Mouse (Mus musculus) ES-Bruce4 (cell line): Measurements from ENCODE around the gene Cfap74.

ENCODE experiments used
- CTCF ChIP-seq: IDR thresholded peaks from one replicate; pipeline ENCODE4 v1.8.1; 2011; ENCODE audit warnings: low read depth, low read length
- EP300 ChIP-seq: IDR thresholded peaks from 2 replicates; pipeline ENCODE4 v1.6.1; 2011; ENCODE audit warnings: low read depth, low read length; ENCODE audit not compliant: insufficient read depth
- POLR2A ChIP-seq: IDR thresholded peaks from one replicate; pipeline ENCODE4 v1.8.1; 2011; ENCODE audit warnings: low read length; ENCODE audit not compliant: insufficient read depth

- TF ChIP-seq POLR2A: no peak
- TF ChIP-seq EP300: no peak
- no peak for TF ChIP-seq CTCF
Measured at GRCm38 (mm10) chr4:155485521-155485920, 76.5 kb downstream of the Cfap74 start.
